Mouse (Mus musculus) liver, embryonic 16.5 days (tissue): ENCODE results near the gene Nutm1. TPM values are rescaled to one million over a fixed set of nuclear protein-coding genes. Genes with fewer than 3 reads are reported as not detected.
A peak's percentile ranks its signal among the peaks of the same experiment; 100 is the strongest.

Experiments
- ATAC-seq: fragments of 200-750 bp; cut with Nextera tagmentation; 2 replicates; pipeline ENCODE4 v1.8.0; 2017; ENCODE audit warnings: low read depth, mild to moderate bottlenecking, moderate number of reproducible peaks, moderate library complexity
- H3K27ac ChIP-seq: fragments of 300-500 bp; sonication (generic); 2 replicates; pipeline ENCODE4 v1.5.1; 2014; ENCODE audit warnings: mild to moderate bottlenecking, low read length
- H3K27me3 ChIP-seq: fragments of 300-500 bp; sonication (generic); 2 replicates; pipeline ENCODE4 v1.6.1; 2014; ENCODE audit warnings: low read depth, low read length, mixed read lengths; ENCODE audit not compliant: control insufficient read depth, insufficient read depth
- H3K36me3 ChIP-seq: fragments of 300-500 bp; sonication (generic); 2 replicates; pipeline ENCODE4 v1.6.1; 2014; ENCODE audit warnings: mild to moderate bottlenecking; ENCODE audit not compliant: control insufficient read depth, insufficient read depth
- H3K4me1 ChIP-seq: fragments of 300-500 bp; sonication (generic); 2 replicates; pipeline ENCODE4 v1.6.1; 2014; ENCODE audit warnings: low read depth, low read length, mixed read lengths; ENCODE audit not compliant: control insufficient read depth
- H3K4me2 ChIP-seq: fragments of 300-500 bp; sonication (generic); 2 replicates; pipeline ENCODE4 v1.6.1; 2014; ENCODE audit warnings: low read depth, low read length, mixed read lengths
- H3K4me3 ChIP-seq: fragments of 300-500 bp; sonication (generic); 2 replicates; pipeline ENCODE4 v1.5.1; 2014; ENCODE audit warnings: low read depth, mild to moderate bottlenecking, low read length
- H3K9ac ChIP-seq: fragments of 300-500 bp; sonication (generic); 2 replicates; pipeline ENCODE4 v1.6.1; 2014; ENCODE audit warnings: low read depth, low read length
- H3K9me3 ChIP-seq: fragments of 300-500 bp; sonication (generic); replicated peaks from 2 replicates; pipeline ENCODE4 v1.6.1; 2016; ENCODE audit warnings: low read length; ENCODE audit not compliant: control insufficient read depth
- WGBS: fragments of 180-500 bp; shearing (Covaris S2); extraction: QIAGEN DNeasy Blood & Tissue Kit; methylation state at CpG from one replicate; pipeline ENCODE4 v1.1.7; 2014; ENCODE audit not compliant: insufficient replicate concordance; 5-methylcytosine and 5-hydroxymethylcytosine counted together
- polyA plus RNA-seq: library from polyadenylated mRNA; unstranded; fragments of >200 nt; fragmentation: Nextera tagmentation; extraction: Ambion mirVana; gene quantifications from 2 replicates; pipeline ENCODE4 v1.2.1, GENCODE M21; 2015

The Nutm1 gene
- polyA plus RNA-seq, 1 experiment from 2014 or later: not detected

- H3K27me3 ChIP-seq: peaks cover 2% of the 10 kb centered on the region
- no peaks in the 10 kb centered on the region for H3K36me3 ChIP-seq
- H3K27ac ChIP-seq: no peak overlapping the region
- H3K9me3 ChIP-seq: no peaks in the 10 kb centered on the region
- no peak overlapping the region for H3K9ac ChIP-seq
- WGBS: 72% methylated on average over 5 of the region's 5 CpGs
- peaks cover 3% of the 10 kb centered on the region for H3K4me1 ChIP-seq
- no peak overlapping the region for H3K4me2 ChIP-seq
- ATAC-seq: no peak
- H3K4me3 ChIP-seq: no peak overlapping the region
Observed at GRCm38 (mm10) chr2:112245307-112245706, 13.8 kb downstream of the Nutm1 start.

DNA sequence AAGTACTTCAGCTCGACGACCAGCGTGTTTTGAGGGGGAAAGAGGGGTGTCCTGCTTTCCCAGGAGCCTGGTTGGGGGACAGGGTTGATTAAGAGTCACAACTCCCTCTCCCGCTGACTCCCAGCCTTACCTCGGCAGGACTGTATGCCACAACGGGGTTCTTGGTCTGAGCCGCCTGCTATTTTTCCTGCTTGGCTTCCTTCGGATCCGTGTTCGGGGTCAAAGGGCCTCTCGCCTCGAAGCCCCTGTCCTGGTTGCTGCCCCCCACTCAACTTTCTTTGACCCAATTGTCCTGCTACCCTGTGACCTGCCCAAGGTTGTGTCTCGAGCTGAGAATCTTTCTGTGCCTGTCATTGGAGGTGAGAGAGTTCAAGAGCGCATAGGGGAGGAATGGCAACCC is 17.3 kb downstream of the Nutm1 start:
- H3K36me3 ChIP-seq: no peaks in the 10 kb centered on the region
- no peak overlapping the region for H3K4me2 ChIP-seq
- WGBS: 81% methylated on average over 14 of the region's 14 CpGs
- no peaks in the 10 kb centered on the region for H3K9me3 ChIP-seq
- H3K4me3 ChIP-seq: no peak overlapping the region
- H3K27ac ChIP-seq: no peak overlapping the region
- ATAC-seq: no peak
- no peak overlapping the region for H3K9ac ChIP-seq
- peaks cover 13% of the 10 kb centered on the region for H3K27me3 ChIP-seq
- H3K4me1 ChIP-seq: peaks cover 12% of the 10 kb centered on the region

- no peaks in the 10 kb centered on the region for H3K36me3 ChIP-seq
- peak overlapping the region; percentile 87 for H3K4me3 ChIP-seq
- H3K27ac ChIP-seq: no peak overlapping the region
- under 1% methylated on average over 27 of the region's 28 CpGs for WGBS
- no peak for ATAC-seq
- H3K9ac ChIP-seq: peak overlapping the region; percentile 82
- H3K27me3 ChIP-seq: peaks cover 13% of the 10 kb centered on the region
- peak overlapping the region; percentile 98 for H3K4me2 ChIP-seq
- H3K9me3 ChIP-seq: no peaks in the 10 kb centered on the region
- H3K4me1 ChIP-seq: peaks cover 12% of the 10 kb centered on the region
Observed at GRCm38 (mm10) chr2:112239935-112240721, 19.0 kb downstream of the Nutm1 start.

DNA sequence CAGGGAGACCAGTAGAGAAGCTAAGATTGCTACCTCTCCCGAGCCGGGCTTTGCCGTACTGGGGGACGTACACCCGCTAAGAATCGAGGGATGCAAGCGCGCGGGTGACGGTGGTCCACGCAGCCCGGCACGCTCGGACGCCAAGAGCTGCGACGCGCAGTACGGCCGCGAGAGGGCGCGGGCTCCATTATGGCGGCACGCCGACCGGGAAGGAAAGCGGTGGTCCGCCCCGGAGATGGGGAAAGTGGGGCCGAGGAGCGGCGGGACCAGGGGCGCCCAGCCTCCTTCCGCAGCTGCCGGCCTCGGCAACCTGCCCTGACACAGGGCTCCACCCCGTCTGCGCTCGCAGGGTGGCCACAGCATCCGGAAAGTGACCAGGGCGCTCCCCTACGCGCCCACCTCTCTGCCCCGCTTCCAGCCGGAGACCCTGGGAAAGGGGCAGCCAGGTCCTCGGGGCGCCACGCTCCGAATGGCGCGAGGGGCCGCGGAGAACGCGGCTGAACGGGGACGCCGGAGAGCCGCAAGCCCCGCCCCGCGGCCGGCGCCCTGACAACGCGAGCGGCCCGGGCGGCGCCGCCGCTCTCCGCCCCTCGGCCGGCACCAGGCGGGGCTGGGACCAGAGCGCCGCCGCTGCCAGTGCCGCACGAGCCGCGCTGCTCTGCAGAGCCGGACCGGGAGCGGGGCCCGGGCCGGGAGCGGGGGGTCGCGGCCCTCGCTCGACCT is 19.7 kb downstream of the Nutm1 start, which contains the start of gene Lpcat4:
Gene Lpcat4 (plus strand): TSS at position 257 of the 723 bp plus-strand sequence.
- H3K4me2 ChIP-seq: peak within 1 kb of the TSS; percentile 98
- peak; percentile 92 for ATAC-seq
- WGBS: under 1% methylated on average over 83 of the region's 94 CpGs
- peak within 1 kb of the TSS; percentile 87 for H3K4me3 ChIP-seq
- H3K27ac ChIP-seq: peak within 1 kb of the TSS; percentile 62; the same call in 1 of the 2 replicates
- H3K4me1 ChIP-seq: peaks cover 12% of the 10 kb centered on the region
- H3K36me3 ChIP-seq: no peaks in the 10 kb centered on the region
- peaks cover 13% of the 10 kb centered on the region for H3K27me3 ChIP-seq
- peak within 1 kb of the TSS; percentile 82 for H3K9ac ChIP-seq
- H3K9me3 ChIP-seq: no peaks in the 10 kb centered on the region

DNA sequence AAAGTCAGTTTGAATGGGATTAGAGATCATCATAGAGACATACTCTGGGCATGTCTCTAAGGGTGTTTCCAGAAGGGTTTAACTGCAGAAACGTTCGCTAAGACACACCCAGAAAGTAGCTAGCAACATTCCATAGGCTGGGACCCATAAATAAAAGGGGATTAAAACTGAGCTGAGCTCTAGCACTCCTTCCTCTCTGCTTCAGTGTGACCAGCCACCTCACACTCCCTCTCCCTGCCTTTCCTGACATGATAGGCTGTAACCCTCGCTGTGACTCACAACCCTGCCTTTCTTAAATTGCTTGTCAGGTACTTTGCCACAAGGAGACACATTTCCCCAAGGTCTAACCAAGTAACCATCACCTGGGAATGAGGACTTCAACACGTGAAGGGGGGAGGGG is 21.1 kb downstream of the Nutm1 start:
- WGBS: 16% methylated on average over 4 of the region's 4 CpGs
- Histone ChIP-seq H3K4me3 (no peak overlapping the region), H3K4me1 (peaks cover 12% of the 10 kb centered on the region), H3K4me2 (no peak overlapping the region), H3K9ac (no peak overlapping the region; the same call in 1 of the 2 replicates), H3K9me3 (no peaks in the 10 kb centered on the region), H3K27ac (no peak overlapping the region), H3K36me3 (no peaks in the 10 kb centered on the region), H3K27me3 (peaks cover 13% of the 10 kb centered on the region)
- no peak for ATAC-seq

DNA sequence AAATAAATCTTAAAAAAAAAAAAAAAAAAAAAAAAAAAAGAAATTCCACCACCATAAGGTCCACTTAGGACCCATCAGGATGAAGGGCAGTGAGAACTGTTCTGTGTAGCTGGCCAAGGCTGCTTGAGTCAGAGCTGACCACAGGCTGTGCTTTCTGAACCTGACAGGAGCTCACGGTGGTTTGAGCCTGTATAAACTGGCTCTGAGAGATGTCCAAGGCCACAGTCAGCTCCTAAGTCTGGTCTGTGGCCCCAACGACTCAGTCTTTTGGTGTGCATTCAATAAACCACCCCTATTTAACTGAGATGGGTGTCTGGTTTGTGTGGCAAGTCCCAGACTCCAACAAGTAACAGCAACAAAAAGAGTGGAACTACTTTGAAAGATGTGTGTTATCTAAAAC is 22.5 kb downstream of the Nutm1 start:
- no peak overlapping the region for H3K4me3 ChIP-seq
- 52% methylated on average over 2 of the region's 2 CpGs for WGBS
- peaks cover 13% of the 10 kb centered on the region for H3K27me3 ChIP-seq
- H3K4me1 ChIP-seq: peaks cover 12% of the 10 kb centered on the region
- no peaks in the 10 kb centered on the region for H3K9me3 ChIP-seq
- no peak overlapping the region for H3K27ac ChIP-seq
- H3K4me2 ChIP-seq: no peak overlapping the region
- no peaks in the 10 kb centered on the region for H3K36me3 ChIP-seq
- H3K9ac ChIP-seq: no peak overlapping the region
- no peak for ATAC-seq

- WGBS: 21% methylated on average over 1 of the region's 1 CpGs
Observed at GRCm38 (mm10) chr2:112232623-112233022, 26.5 kb downstream of the Nutm1 start.

DNA sequence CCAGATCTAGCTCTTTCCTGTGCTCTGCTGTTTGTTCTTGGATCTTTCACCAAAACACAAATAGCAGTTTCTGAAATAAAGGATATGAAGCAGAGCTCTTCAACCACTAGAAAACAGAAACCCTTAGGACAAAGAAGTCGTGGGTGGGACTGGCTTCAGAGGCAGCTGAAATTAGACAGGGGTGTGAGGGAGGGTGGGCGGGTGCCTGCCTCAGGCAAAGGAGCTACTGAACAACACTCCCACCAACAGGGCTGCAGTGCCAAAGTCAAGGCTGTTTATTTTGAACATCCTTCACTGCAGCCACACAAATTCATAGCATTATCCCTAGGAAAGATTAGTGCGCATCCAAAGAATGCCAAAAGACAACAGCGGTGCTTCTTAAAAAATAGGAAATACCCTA is 34.7 kb downstream of the Nutm1 start:
- no peak overlapping the region for H3K27ac ChIP-seq
- 55% methylated on average over 4 of the region's 4 CpGs for WGBS

More at GRCm38 (mm10) chr2:112232623-112233022, 26.5 kb downstream of the Nutm1 start:
- Histone ChIP-seq H3K4me2 (no peak overlapping the region), H3K27me3 (no peaks in the 10 kb centered on the region), H3K4me1 (no peaks in the 10 kb centered on the region), H3K27ac (no peak overlapping the region), H3K4me3 (no peak overlapping the region), H3K36me3 (no peaks in the 10 kb centered on the region), H3K9ac (no peak overlapping the region), H3K9me3 (no peaks in the 10 kb centered on the region)
- peak; percentile 35; the same call in 1 of the 2 replicates for ATAC-seq

DNA sequence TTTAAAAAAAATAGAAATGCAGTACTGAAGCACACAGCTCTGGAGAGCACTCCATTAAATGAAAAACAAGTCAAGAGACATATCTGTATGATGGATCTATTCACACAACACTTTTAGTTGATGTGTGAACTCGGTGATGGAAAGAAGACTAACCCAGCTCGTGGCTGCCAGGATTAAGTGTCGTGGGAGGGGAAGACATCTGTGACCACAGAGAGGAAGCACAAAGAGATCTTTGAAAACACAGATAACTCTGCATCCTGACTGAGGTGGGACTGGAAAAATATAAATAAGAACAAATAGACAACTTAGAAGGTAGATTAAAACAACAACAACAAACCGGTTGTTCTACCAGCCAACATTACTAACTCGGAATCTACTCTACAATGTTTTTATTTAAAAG is 36.5 kb downstream of the Nutm1 start:
- Histone ChIP-seq H3K4me1 (no peaks in the 10 kb centered on the region), H3K4me3 (no peak overlapping the region), H3K27me3 (no peaks in the 10 kb centered on the region), H3K9me3 (no peaks in the 10 kb centered on the region), H3K4me2 (no peak overlapping the region), H3K9ac (no peak overlapping the region), H3K27ac (no peak overlapping the region), H3K36me3 (no peaks in the 10 kb centered on the region)
- ATAC-seq: no peak
- WGBS: 24% methylated on average over 5 of the region's 5 CpGs

More for the DNA sequence above, 34.7 kb downstream of the Nutm1 start:
- no peaks in the 10 kb centered on the region for H3K27me3 ChIP-seq
- no peaks in the 10 kb centered on the region for H3K9me3 ChIP-seq
- H3K4me2 ChIP-seq: no peak overlapping the region
- H3K9ac ChIP-seq: no peak overlapping the region
- no peak overlapping the region for H3K4me3 ChIP-seq
- H3K36me3 ChIP-seq: no peaks in the 10 kb centered on the region
- H3K4me1 ChIP-seq: no peaks in the 10 kb centered on the region
- ATAC-seq: no peak
